Comparison of ENCODE assay signal across 10 mouse cellular contexts in the genomic region with DNA sequence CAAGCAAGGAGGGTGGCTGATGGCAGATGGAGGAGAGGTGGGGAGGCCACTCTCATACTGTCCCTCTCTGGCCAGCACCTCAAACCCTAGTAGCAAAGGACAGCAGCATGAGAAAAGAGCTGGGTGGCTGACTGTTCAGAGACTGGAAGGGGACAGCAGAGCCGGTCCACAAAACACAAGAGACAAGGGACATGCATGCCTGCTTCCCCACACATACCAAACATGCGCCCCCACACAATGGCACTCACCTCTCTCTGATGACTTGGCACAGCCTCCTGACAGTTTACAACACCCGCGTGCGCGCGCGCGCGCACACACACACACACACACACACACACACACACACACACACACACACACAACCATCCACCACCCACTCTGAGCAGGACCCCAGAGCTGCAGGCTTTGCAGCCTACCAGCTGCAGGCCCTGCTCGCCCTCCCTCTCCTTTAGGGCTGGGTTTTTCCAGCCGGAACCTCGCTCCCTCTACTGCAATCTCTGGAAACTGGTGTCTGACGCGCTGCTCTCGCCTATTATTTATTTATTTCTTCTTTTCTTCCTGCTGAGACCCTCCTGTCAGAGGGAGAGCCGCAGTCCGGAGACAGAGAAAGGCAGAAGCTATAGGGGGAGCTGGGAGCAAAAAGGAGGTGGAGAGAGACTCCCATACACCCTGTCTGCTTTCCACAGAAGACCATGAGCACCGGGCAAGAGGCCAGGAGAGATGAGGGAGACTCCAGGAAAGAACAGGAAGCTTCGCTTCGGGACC. TPM values are rescaled to one million over a fixed set of nuclear protein-coding genes. Genes with fewer than 3 reads are reported as not detected.
A peak's percentile ranks its signal among the peaks of the same experiment; 100 is the strongest.
DNase-seq lines count a peak whose midpoint lies in the region; ATAC-seq and TF ChIP-seq lines count a peak whose summit lies in the region.
"Had no signal": no experiment of that assay in that cellular context is flagged by ENCODE, and none has a peak within 500 bp of the region (broad histone marks: within the 10 kb centered on the region; RNA-seq: fewer than 3 reads in every experiment).

No protein-coding gene starts in this region.

- no peak for ATAC-seq in heart, embryonic 13.5 days (ENCODE audit: extremely low read depth, insufficient number of reproducible peaks, low FRiP score, low TSS enrichment)
- 0 out of 2 replicates have a peak, but pooled peaks have one; percentile 38 for ATAC-seq in lung, postnatal 0 days
- ATAC-seq in erythroid progenitor cell, adult 5-6 weeks (replicated peaks; ENCODE audit: low FRiP score, poor library complexity, severe bottlenecking) = no peak

- peaks cover 6% of the 10 kb centered on the region for H3K4me1 ChIP-seq in cerebellum, adult 2 months (ENCODE audit: control insufficient read depth, insufficient read depth, low read length)
- peaks cover 18% of the 10 kb centered on the region for H3K4me1 ChIP-seq in heart, embryonic 13.5 days
- 0 out of 2 replicates have a peak, but pooled peaks cover 5% of the 10 kb centered on the region for H3K4me1 ChIP-seq in lung, postnatal 0 days (ENCODE audit: insufficient read depth, low read depth, low read length)

- peak overlapping the region; percentile 69 for H3K9ac ChIP-seq in heart, embryonic 13.5 days
- H3K9ac ChIP-seq in lung, postnatal 0 days (replicated peaks; ENCODE audit: low read depth) = no peak overlapping the region; the same call in 1 of the 2 replicates

- peak; percentile 37 for DNase-seq in gastrocnemius, adult 2 months
- no peak for DNase-seq in gastrocnemius, adult 18-20 months (ENCODE audit: low spot score)
- DNase-seq in cerebellum, adult 2 months = peak; percentile 72 to 80
- DNase-seq in kidney, postnatal 10 days = peak; percentile 73
- DNase-seq in lung, postnatal 0 days (ENCODE audit: low spot score) = peak; percentile 58
- DNase-seq in right cerebral cortex, adult 2 months (ENCODE audit: low spot score in 2 of 2) = peak; percentile 39 to 41

- intact Hi-C loops in gastrocnemius, adult 2 months (cut with DNase I) = no loop called here

- WGBS in cerebellum, adult 2 months = 12% methylated on average over 21 of the region's 21 CpGs
- WGBS in heart, embryonic 13.5 days = 33% methylated on average over 21 of the region's 21 CpGs
- WGBS in lung, postnatal 0 days = 25% methylated on average over 20 of the region's 21 CpGs

- peak overlapping the region; percentile 64 for H3K4me2 ChIP-seq in heart, embryonic 13.5 days
- H3K4me2 ChIP-seq in lung, postnatal 0 days (replicated peaks; ENCODE audit: low read depth, low read length) = peak overlapping the region; percentile 52

- H3K36me3 ChIP-seq in heart, embryonic 13.5 days = no peaks in the 10 kb centered on the region
- H3K36me3 ChIP-seq in lung, postnatal 0 days (ENCODE audit: insufficient read depth, low read length) = no peaks in the 10 kb centered on the region

- no peaks in the 10 kb centered on the region for H3K9me3 ChIP-seq in heart, embryonic 13.5 days
- H3K9me3 ChIP-seq in lung, postnatal 0 days (ENCODE audit: low read length) = no peaks in the 10 kb centered on the region

- no peaks in the 10 kb centered on the region for H3K27me3 ChIP-seq in cerebellum, adult 2 months (ENCODE audit: control insufficient read depth, insufficient read depth, low read length)
- no peaks in the 10 kb centered on the region for H3K27me3 ChIP-seq in heart, embryonic 13.5 days (replicated peaks)
- no peaks in the 10 kb centered on the region for H3K27me3 ChIP-seq in lung, postnatal 0 days (replicated peaks; ENCODE audit: insufficient read depth, low read length)

- TF ChIP-seq EP300 in lung, postnatal 0 days (IDR thresholded peaks at IDR 0.05) = no peak

- H3K27ac ChIP-seq in gastrocnemius, adult 2 months = peak overlapping the region; percentile 70
- H3K27ac ChIP-seq in cerebellum, adult 2 months (ENCODE audit: insufficient read depth, low read length) = peak overlapping the region; percentile 63
- peak overlapping the region; percentile 38; the same call in 1 of the 2 replicates for H3K27ac ChIP-seq in heart, embryonic 13.5 days (replicated peaks)
- H3K27ac ChIP-seq in lung, postnatal 0 days (ENCODE audit: low read length) = no peak overlapping the region

- peak overlapping the region; percentile 44 for H3K4me3 ChIP-seq in gastrocnemius, adult 2 months
- peak overlapping the region; percentile 63 for H3K4me3 ChIP-seq in cerebellum, adult 2 months (replicated peaks; ENCODE audit: insufficient read depth, low read depth, low read length)
- H3K4me3 ChIP-seq in heart, embryonic 13.5 days = peak overlapping the region; percentile 37
- H3K4me3 ChIP-seq in lung, postnatal 0 days (ENCODE audit: low read depth, low read length) = peak overlapping the region; percentile 17; the same call in 1 of the 2 replicates
- H3K4me3 ChIP-seq: erythroblast, embryonic 14.5 days; myocyte had no signal

- TF ChIP-seq POLR2A in cerebellum, adult 2 months (IDR thresholded peaks at IDR 0.05; ENCODE audit: borderline replicate concordance, insufficient read depth, low read length) = 0 out of 2 replicates have a peak, but pooled peaks have one; percentile 16

- TF ChIP-seq CTCF in gastrocnemius, adult 2 months (IDR thresholded peaks at IDR 0.05) = no peak
- no peak for TF ChIP-seq CTCF in cerebellum, adult 2 months (IDR thresholded peaks at IDR 0.05; ENCODE audit: borderline replicate concordance, insufficient read depth, low read depth, low read length)
- TF ChIP-seq CTCF in lung, postnatal 0 days (IDR thresholded peaks at IDR 0.05) = no peak

RNA-seq across cellular contexts. Expression of gene Nrip2, which starts 0.5 kb away (rescaled TPM):
- total RNA-seq in gastrocnemius, adult 2 months (2021) = 1 to 10 TPM; 1.5 to 1.7 TPM
- total RNA-seq in gastrocnemius, adult 18-20 months (2021) = 1 to 10 TPM; 1.2 to 1.7 TPM
- 52.2 and 59.6 TPM in 2 replicates for polyA plus RNA-seq in cerebellum, adult 2 months (2012; rRNA removed)
- 2.2 and 2.3 TPM in 2 replicates for polyA plus RNA-seq in heart, embryonic 13.5 days (2015; fragmentation: Nextera tagmentation; extraction: Ambion mirVana)
- 1.0 and 1.2 TPM in 2 replicates for polyA plus RNA-seq in lung, postnatal 0 days (2015; fragmentation: Nextera tagmentation; extraction: Ambion mirVana)
- not detected in 2 replicates for total RNA-seq in erythroid progenitor cell, adult 5-6 weeks (2015; ENCODE audit: low replicate concordance)
- not detected in 2 replicates for total RNA-seq in erythroid progenitor cell, adult 5-6 weeks (2017; ENCODE audit: low replicate concordance)
- polyA plus RNA-seq: erythroblast, embryonic 14.5 days had no signal

RNA-seq across cellular contexts. Expression of gene Gm44596, which starts 24.3 kb away (rescaled TPM):
- total RNA-seq in gastrocnemius, adult 2 months (2021) = not detected
- not detected for total RNA-seq in gastrocnemius, adult 18-20 months (2021)
- not detected in 2 replicates for polyA plus RNA-seq in cerebellum, adult 2 months (2012; rRNA removed)
- polyA plus RNA-seq in heart, embryonic 13.5 days (2015; fragmentation: Nextera tagmentation; extraction: Ambion mirVana) = not detected in 2 replicates
- polyA plus RNA-seq in lung, postnatal 0 days (2015; fragmentation: Nextera tagmentation; extraction: Ambion mirVana) = not detected in 2 replicates
- total RNA-seq in erythroid progenitor cell, adult 5-6 weeks (2015; ENCODE audit: low replicate concordance) = not detected in 2 replicates
- total RNA-seq in erythroid progenitor cell, adult 5-6 weeks (2017; ENCODE audit: low replicate concordance) = not detected in 2 replicates
- polyA plus RNA-seq: erythroblast, embryonic 14.5 days; myocyte had no signal

RNA-seq across cellular contexts. Expression of gene Tex52, which starts 24.3 kb away (rescaled TPM):
- not detected for total RNA-seq in gastrocnemius, adult 2 months (2021)
- not detected for total RNA-seq in gastrocnemius, adult 18-20 months (2021)
- polyA plus RNA-seq in cerebellum, adult 2 months (2012; rRNA removed) = 5.4 and 8.0 TPM in 2 replicates
- polyA plus RNA-seq in heart, embryonic 13.5 days (2015; fragmentation: Nextera tagmentation; extraction: Ambion mirVana) = 0.28 TPM in 1 of 2 replicates, not detected in the other
- polyA plus RNA-seq in lung, postnatal 0 days (2015; fragmentation: Nextera tagmentation; extraction: Ambion mirVana) = 0.13 and 0.17 TPM in 2 replicates
- not detected in 2 replicates for total RNA-seq in erythroid progenitor cell, adult 5-6 weeks (2015; ENCODE audit: low replicate concordance)
- 1.9 and 6.4 TPM in 2 replicates for total RNA-seq in erythroid progenitor cell, adult 5-6 weeks (2017; ENCODE audit: low replicate concordance)

RNA-seq across cellular contexts. Expression of gene Itfg2, which starts 25.1 kb away (rescaled TPM):
- 10 to 100 TPM; 15.3 to 16.3 TPM for total RNA-seq in gastrocnemius, adult 2 months (2021)
- 10 to 100 TPM; 16.4 to 19.9 TPM for total RNA-seq in gastrocnemius, adult 18-20 months (2021)
- polyA plus RNA-seq in cerebellum, adult 2 months (2012; rRNA removed) = 48.1 and 52.5 TPM in 2 replicates
- polyA plus RNA-seq in heart, embryonic 13.5 days (2015; fragmentation: Nextera tagmentation; extraction: Ambion mirVana) = 28.6 and 30.6 TPM in 2 replicates
- 16.4 and 19.8 TPM in 2 replicates for polyA plus RNA-seq in lung, postnatal 0 days (2015; fragmentation: Nextera tagmentation; extraction: Ambion mirVana)
- total RNA-seq in erythroid progenitor cell, adult 5-6 weeks (2015; ENCODE audit: low replicate concordance) = 3.6 and 37.3 TPM in 2 replicates
- 5.9 and 19.5 TPM in 2 replicates for total RNA-seq in erythroid progenitor cell, adult 5-6 weeks (2017; ENCODE audit: low replicate concordance)

RNA-seq across cellular contexts. Expression of gene Foxm1, which starts 36.8 kb away (rescaled TPM):
- total RNA-seq in gastrocnemius, adult 2 months (2021) = under 1 TPM; 0.10 to 0.22 TPM
- total RNA-seq in gastrocnemius, adult 18-20 months (2021) = under 1 TPM; 0.11 to 0.19 TPM
- 1.2 and 1.5 TPM in 2 replicates for polyA plus RNA-seq in cerebellum, adult 2 months (2012; rRNA removed)
- 23.6 and 23.7 TPM in 2 replicates for polyA plus RNA-seq in heart, embryonic 13.5 days (2015; fragmentation: Nextera tagmentation; extraction: Ambion mirVana)
- 1.3 and 2.0 TPM in 2 replicates for polyA plus RNA-seq in lung, postnatal 0 days (2015; fragmentation: Nextera tagmentation; extraction: Ambion mirVana)
- 131 and 194 TPM in 2 replicates for total RNA-seq in erythroid progenitor cell, adult 5-6 weeks (2015; ENCODE audit: low replicate concordance)
- total RNA-seq in erythroid progenitor cell, adult 5-6 weeks (2017; ENCODE audit: low replicate concordance) = 90.5 and 96.5 TPM in 2 replicates
